Mouse (Mus musculus) embryonic facial prominence, embryonic 15.5 days (tissue): ENCODE measurements at regions not wholly inside any gene's neighbourhood (a gene's known extent, or its start where the extent isn't known, plus 50 kb on each side); places are given as distances from the start of the nearest gene placed in this dataset.

Experiments
- ATAC-seq: fragments of 200-750 bp; cut with Nextera tagmentation; 2 replicates; pipeline ENCODE4 v1.8.0; 2017; ENCODE audit warnings: low read depth, moderate TSS enrichment; ENCODE audit not compliant: insufficient number of reproducible peaks, low FRiP score, low TSS enrichment
- H3K27ac ChIP-seq: fragments of 300-500 bp; sonication (generic); replicated peaks from 2 replicates; pipeline ENCODE4 v1.5.1; 2015; ENCODE audit warnings: mild to moderate bottlenecking, inconsistent platforms
- H3K27me3 ChIP-seq: fragments of 300-500 bp; sonication (generic); 2 replicates; pipeline ENCODE4 v1.6.1; 2015; ENCODE audit warnings: inconsistent platforms
- H3K36me3 ChIP-seq: fragments of 300-500 bp; sonication (generic); 2 replicates; pipeline ENCODE4 v1.6.1; 2015; ENCODE audit warnings: mild to moderate bottlenecking, inconsistent platforms
- H3K4me1 ChIP-seq: fragments of 300-500 bp; sonication (generic); 2 replicates; pipeline ENCODE4 v1.6.1; 2015; ENCODE audit warnings: inconsistent platforms
- H3K4me2 ChIP-seq: fragments of 300-500 bp; sonication (generic); replicated peaks from 2 replicates; pipeline ENCODE4 v1.6.1; 2015; ENCODE audit warnings: mild to moderate bottlenecking, inconsistent platforms
- H3K4me3 ChIP-seq: fragments of 300-500 bp; sonication (generic); replicated peaks from 2 replicates; pipeline ENCODE4 v1.5.1; 2015; ENCODE audit warnings: mild to moderate bottlenecking, inconsistent platforms
- H3K9ac ChIP-seq: fragments of 300-500 bp; sonication (generic); 2 replicates; pipeline ENCODE4 v1.6.1; 2015; ENCODE audit warnings: inconsistent platforms
- H3K9me3 ChIP-seq: fragments of 300-500 bp; sonication (generic); replicated peaks from 2 replicates; pipeline ENCODE4 v1.6.1; 2016; ENCODE audit warnings: inconsistent platforms
- WGBS: fragments of 180-500 bp; shearing (Covaris S2); methylation state at CpG from one replicate; pipeline ENCODE4 v1.1.7; 2015; 5-methylcytosine and 5-hydroxymethylcytosine counted together

GRCm38 (mm10) chr11:17647441-17647840 lies 306.2 kb downstream of the Etaa1 start:
- no peak overlapping the region for H3K4me3 ChIP-seq
- H3K4me2 ChIP-seq, result no peak overlapping the region
- H3K9ac ChIP-seq, result no peak overlapping the region
- H3K9me3 ChIP-seq, result no peaks in the 10 kb centered on the region
- no peak overlapping the region for H3K27ac ChIP-seq
- ATAC-seq, result no peak
- no peaks in the 10 kb centered on the region for H3K36me3 ChIP-seq
- H3K27me3 ChIP-seq, result no peaks in the 10 kb centered on the region
- H3K4me1 ChIP-seq, result no peaks in the 10 kb centered on the region

DNA sequence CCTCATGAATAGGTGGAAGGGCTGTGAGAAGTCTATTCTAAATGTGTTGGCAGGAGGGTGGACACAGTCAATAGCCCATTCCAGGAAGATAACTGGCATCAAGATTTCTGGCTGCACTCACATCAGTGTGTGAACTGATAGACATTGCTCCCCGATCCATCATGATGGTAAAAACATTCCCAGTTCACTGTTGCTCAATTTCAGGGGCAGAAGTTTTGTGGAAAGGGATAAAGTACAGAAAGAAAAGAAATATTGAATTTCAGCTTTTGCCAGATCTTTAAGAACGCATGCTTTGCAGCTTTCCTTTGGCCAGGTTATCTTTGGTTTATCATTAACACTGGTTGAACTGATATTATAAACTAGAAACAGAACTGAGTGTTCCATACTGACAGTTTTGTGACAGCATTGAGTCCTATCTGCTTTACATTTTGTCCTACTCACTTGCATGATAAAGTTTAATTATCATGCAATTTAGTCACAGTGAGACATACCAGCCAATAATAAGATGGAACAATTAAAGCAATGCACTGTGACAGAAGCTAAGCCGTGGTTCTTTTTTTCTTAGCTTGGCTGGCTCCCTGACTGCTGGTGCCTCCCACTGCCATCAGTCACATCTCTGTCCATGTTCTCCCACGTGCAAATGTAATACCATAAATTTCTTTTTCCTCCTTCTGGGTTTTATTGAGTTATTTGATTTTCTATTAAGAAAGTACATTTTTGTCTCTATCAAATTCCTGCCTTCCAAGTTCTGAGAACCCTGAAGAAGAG lies 302.1 kb downstream of the Etaa1 start:
- Histone ChIP-seq H3K4me2 (no peak overlapping the region), H3K4me3 (no peak overlapping the region), H3K27me3 (no peaks in the 10 kb centered on the region), H3K36me3 (no peaks in the 10 kb centered on the region), H3K9me3 (no peaks in the 10 kb centered on the region), H3K4me1 (no peaks in the 10 kb centered on the region), H3K9ac (no peak overlapping the region), H3K27ac (no peak overlapping the region)
- no peak for ATAC-seq
- WGBS, result 64% methylated on average over 4 of the region's 4 CpGs

DNA sequence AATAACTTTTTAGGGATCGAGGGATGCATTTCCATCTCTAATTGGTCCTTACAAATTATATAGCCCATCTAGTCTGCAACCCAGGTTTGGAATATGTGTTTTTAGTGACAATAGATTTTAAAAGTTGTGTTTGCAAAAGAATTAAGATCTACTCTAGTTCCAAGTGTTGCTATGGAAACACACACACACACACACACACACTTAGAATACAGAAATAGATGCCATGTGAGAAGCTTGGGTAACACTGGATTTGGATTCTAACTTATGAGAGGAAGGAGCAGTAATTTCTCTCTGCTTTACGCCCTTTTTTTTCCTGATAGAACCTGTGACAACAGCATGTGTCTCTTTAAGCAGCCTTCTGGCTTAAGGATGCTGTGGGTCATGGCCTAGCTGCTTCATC lies 297.8 kb downstream of the Etaa1 start:
- Histone ChIP-seq H3K4me2 (no peak overlapping the region), H3K27me3 (no peaks in the 10 kb centered on the region), H3K9me3 (no peaks in the 10 kb centered on the region), H3K9ac (no peak overlapping the region), H3K27ac (no peak overlapping the region), H3K4me3 (no peak overlapping the region), H3K36me3 (no peaks in the 10 kb centered on the region), H3K4me1 (no peaks in the 10 kb centered on the region)
- no peak for ATAC-seq
- WGBS, result 80% methylated on average over 2 of the region's 2 CpGs

GRCm38 (mm10) chr11:17657720-17658119 lies 296.0 kb downstream of the Etaa1 start:
- WGBS, result 94% methylated on average over 3 of the region's 3 CpGs
- Histone ChIP-seq H3K4me3 (no peak overlapping the region), H3K9ac (no peak overlapping the region), H3K9me3 (no peaks in the 10 kb centered on the region), H3K4me1 (no peaks in the 10 kb centered on the region), H3K27me3 (no peaks in the 10 kb centered on the region), H3K27ac (no peak overlapping the region), H3K36me3 (no peaks in the 10 kb centered on the region), H3K4me2 (no peak overlapping the region)
- no peak for ATAC-seq

DNA sequence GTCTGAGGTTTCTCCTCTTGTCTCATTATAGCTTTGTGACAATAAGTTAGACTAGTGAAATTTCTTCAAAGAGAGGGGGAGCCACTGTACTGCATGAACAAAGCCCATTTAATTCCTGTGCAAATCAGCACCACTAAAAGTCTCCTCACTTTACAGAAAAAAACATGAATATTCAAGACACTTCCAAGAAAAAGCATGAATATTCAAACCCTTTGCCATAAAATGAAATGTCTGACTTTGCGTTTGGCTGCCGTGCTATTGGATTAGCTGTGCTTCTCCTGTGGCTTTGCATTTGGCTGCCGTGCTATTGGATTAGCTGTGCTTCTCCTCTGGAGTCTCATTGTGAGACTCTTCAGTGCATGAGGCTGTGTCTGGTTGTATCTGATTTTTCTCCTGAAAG lies 295.4 kb downstream of the Etaa1 start:
- 58% methylated on average over 3 of the region's 3 CpGs for WGBS
- Histone ChIP-seq H3K36me3 (no peaks in the 10 kb centered on the region), H3K9ac (no peak overlapping the region), H3K27me3 (no peaks in the 10 kb centered on the region), H3K4me2 (no peak overlapping the region), H3K9me3 (no peaks in the 10 kb centered on the region), H3K27ac (no peak overlapping the region), H3K4me3 (no peak overlapping the region), H3K4me1 (no peaks in the 10 kb centered on the region)
- ATAC-seq, result no peak

DNA sequence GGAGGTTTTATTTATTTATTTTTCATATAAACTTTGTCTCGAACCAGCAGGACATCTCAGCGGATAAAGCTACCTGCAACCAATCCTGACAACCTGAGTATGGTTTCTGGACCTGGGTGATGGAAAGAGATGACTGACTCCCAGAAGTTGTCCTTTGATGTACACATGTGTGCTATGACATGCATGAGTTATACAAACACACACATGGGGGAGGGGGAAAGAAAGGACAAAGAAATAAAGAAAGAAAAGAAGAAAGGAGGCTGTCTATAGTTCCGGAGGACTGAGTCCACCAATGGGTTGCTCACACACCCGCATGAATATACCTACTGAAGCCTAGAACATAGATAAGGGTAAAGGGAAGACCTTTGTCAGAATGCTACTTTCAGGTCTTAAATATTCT lies 295.0 kb downstream of the Etaa1 start:
- Histone ChIP-seq H3K36me3 (no peaks in the 10 kb centered on the region), H3K27ac (no peak overlapping the region), H3K4me3 (no peak overlapping the region), H3K9me3 (no peaks in the 10 kb centered on the region), H3K4me1 (peaks cover 3% of the 10 kb centered on the region; the same call in 1 of the 2 replicates), H3K9ac (no peak overlapping the region), H3K4me2 (no peak overlapping the region), H3K27me3 (no peaks in the 10 kb centered on the region)
- ATAC-seq, result no peak
- WGBS, result 88% methylated on average over 4 of the region's 4 CpGs

DNA sequence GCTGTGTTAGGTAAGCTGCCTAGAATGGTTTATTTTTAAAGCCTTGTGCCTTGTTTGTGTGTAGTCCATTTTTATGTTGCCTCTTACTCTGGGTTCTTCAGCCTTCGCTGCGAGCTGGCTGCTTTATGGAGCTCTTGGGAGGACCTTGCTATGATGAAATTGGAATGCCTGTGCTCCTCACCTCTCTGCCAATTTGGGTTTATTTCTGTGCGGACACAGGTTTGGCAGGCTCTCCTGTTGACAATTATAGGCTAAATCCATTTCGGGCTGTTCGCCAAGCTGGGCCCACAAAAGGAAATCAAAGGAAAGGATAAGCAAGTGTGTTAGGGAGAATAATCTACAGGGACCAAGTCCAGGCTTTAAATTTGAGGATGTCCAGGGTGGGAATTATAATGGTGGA lies 289.8 kb downstream of the Etaa1 start:
- Histone ChIP-seq H3K4me2 (no peak overlapping the region), H3K4me3 (no peak overlapping the region), H3K9ac (no peak overlapping the region), H3K9me3 (no peaks in the 10 kb centered on the region), H3K27me3 (no peaks in the 10 kb centered on the region), H3K27ac (no peak overlapping the region), H3K4me1 (peaks cover 8% of the 10 kb centered on the region; the same call in 1 of the 2 replicates), H3K36me3 (no peaks in the 10 kb centered on the region)
- 43% methylated on average over 5 of the region's 5 CpGs for WGBS
- no peak for ATAC-seq

- 33% methylated on average over 11 of the region's 11 CpGs for WGBS
- no peak overlapping the region for H3K4me2 ChIP-seq
- peak; percentile 65 for ATAC-seq
- H3K9ac ChIP-seq, result no peak overlapping the region
- H3K27ac ChIP-seq, result no peak overlapping the region; the same call in 1 of the 2 replicates
- H3K9me3 ChIP-seq, result no peaks in the 10 kb centered on the region
- no peaks in the 10 kb centered on the region for H3K36me3 ChIP-seq
- H3K27me3 ChIP-seq, result no peaks in the 10 kb centered on the region
- H3K4me1 ChIP-seq, result peaks cover 8% of the 10 kb centered on the region; the same call in 1 of the 2 replicates
- H3K4me3 ChIP-seq, result no peak overlapping the region
Measured at GRCm38 (mm10) chr11:17665624-17666552, 287.8 kb downstream of the Etaa1 start.

GRCm38 (mm10) chr11:17680998-17681397 lies 272.7 kb downstream of the Etaa1 start:
- 46% methylated on average over 4 of the region's 4 CpGs for WGBS
- no peak for ATAC-seq
- H3K27ac ChIP-seq, result no peak overlapping the region

GRCm38 (mm10) chr11:17685711-17686113 lies 268.0 kb downstream of the Etaa1 start:
- WGBS, result 5% methylated on average over 4 of the region's 4 CpGs
- peaks cover 14% of the 10 kb centered on the region for H3K4me1 ChIP-seq
- peak overlapping the region; percentile 28; the same call in 1 of the 2 replicates for H3K4me2 ChIP-seq
- no peaks in the 10 kb centered on the region for H3K36me3 ChIP-seq
- peak; percentile 76 for ATAC-seq
- H3K27me3 ChIP-seq, result no peaks in the 10 kb centered on the region
- no peak overlapping the region for H3K9ac ChIP-seq
- no peak overlapping the region for H3K4me3 ChIP-seq
- H3K27ac ChIP-seq, result peak overlapping the region; percentile 35; the same call in 1 of the 2 replicates
- no peaks in the 10 kb centered on the region for H3K9me3 ChIP-seq

More at GRCm38 (mm10) chr11:17680998-17681397, 272.7 kb downstream of the Etaa1 start:
- no peak overlapping the region for H3K9ac ChIP-seq
- no peaks in the 10 kb centered on the region for H3K9me3 ChIP-seq
- no peak overlapping the region for H3K4me3 ChIP-seq
- no peaks in the 10 kb centered on the region for H3K27me3 ChIP-seq
- H3K36me3 ChIP-seq, result no peaks in the 10 kb centered on the region
- 0 out of 2 replicates have a peak, but pooled peaks cover 7% of the 10 kb centered on the region for H3K4me1 ChIP-seq
- H3K4me2 ChIP-seq, result no peak overlapping the region

DNA sequence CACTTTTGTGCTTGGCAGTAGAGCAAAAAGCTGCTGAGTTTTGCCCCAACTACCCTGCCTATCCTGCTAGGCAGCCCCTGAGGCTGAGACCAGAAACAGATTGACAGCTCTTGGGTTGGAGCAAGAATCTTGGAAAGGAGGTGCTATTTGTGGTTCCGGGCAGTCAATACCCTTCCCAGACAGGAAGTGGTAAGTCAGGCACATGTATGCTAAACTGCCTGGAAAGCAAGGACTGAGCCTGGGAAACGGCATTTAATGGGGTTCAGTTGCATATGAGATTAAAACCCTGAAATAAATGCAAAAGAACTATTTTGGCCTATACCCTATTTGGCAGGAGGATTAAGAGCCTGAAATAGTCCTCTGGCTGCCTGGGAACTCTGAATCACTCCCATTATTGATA lies 266.9 kb downstream of the Etaa1 start:
- Histone ChIP-seq H3K36me3 (no peaks in the 10 kb centered on the region), H3K27me3 (no peaks in the 10 kb centered on the region), H3K27ac (peak overlapping the region; percentile 58; the same call in 1 of the 2 replicates), H3K9me3 (no peaks in the 10 kb centered on the region), H3K9ac (no peak overlapping the region), H3K4me2 (no peak overlapping the region), H3K4me1 (peaks cover 14% of the 10 kb centered on the region), H3K4me3 (no peak overlapping the region)
- 24% methylated on average over 2 of the region's 2 CpGs for WGBS
- ATAC-seq, result 0 out of 2 replicates have a peak, but pooled peaks have one; percentile 60
